Mouse (Mus musculus) brown adipose tissue, adult 24 weeks (tissue): Measurements from ENCODE around the gene Foxa3. TPM values are rescaled to one million over a fixed set of nuclear protein-coding genes. Genes with fewer than 3 reads are reported as not detected.
"Not testable (repeated sequence)": the region's sequence is repeated elsewhere in the genome, so short reads cannot be mapped to it uniquely, and the experiment has no call there.

ENCODE experiments used
- H3K27ac ChIP-seq: fragments of 200-500 bp; replicated peaks from 2 replicates; pipeline ENCODE4 v1.5.1; 2012; ENCODE audit warnings: low read depth, mild to moderate bottlenecking, low read length
- H3K4me1 ChIP-seq: fragments of 200-500 bp; 2 replicates; pipeline ENCODE4 v1.6.1; 2012; ENCODE audit warnings: low read length, mixed read lengths; ENCODE audit not compliant: control insufficient read depth, insufficient read depth, insufficient read length
- H3K4me3 ChIP-seq: fragments of 200-500 bp; 2 replicates; pipeline ENCODE4 v1.5.1; 2012; ENCODE audit warnings: low read depth, mild to moderate bottlenecking, low read length, moderate library complexity; ENCODE audit not compliant: insufficient read depth
- polyA plus RNA-seq: library from polyadenylated mRNA; stranded (reverse); fragments of >200 nt; gene quantifications from 2 replicates; pipeline ENCODE4 v1.2.4, GENCODE M21; 2012; ENCODE audit not compliant: missing spikeins, insufficient read depth, insufficient read length

The Foxa3 gene
- not detected in 2 replicates for polyA plus RNA-seq

DNA sequence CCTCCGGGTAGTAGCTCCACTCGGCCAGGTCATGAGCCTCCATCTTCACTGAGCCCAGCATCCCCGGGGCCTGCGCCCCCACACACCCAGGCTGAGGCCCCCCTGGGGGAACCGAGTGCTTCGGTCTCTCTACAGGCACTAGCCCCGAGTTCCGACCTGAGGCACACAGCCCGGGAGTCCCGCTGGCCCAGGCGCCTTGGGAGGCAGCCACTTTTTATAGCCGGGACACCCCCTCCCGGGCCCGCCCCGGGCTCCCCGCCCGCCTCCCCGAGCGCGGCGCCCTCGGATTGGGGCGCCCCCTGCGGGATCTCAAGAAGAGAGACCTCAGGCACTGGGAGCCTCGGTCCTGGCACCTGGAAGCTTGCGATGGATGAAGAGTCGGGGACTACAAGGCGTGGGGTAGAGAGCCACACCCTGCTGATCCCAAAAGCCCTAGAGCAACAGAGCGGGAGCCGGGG is at the start of gene Foxa3:
Gene Foxa3 (minus strand): TSS at position 182 of the 458 bp plus-strand sequence.
- peak within 1 kb of the TSS; percentile 30; the same call in 1 of the 2 replicates for H3K4me3 ChIP-seq
- H3K4me1 ChIP-seq = peaks cover 2% of the 10 kb centered on the region; the same call in 1 of the 2 replicates
- H3K27ac ChIP-seq = no peak within 1 kb of the TSS

DNA sequence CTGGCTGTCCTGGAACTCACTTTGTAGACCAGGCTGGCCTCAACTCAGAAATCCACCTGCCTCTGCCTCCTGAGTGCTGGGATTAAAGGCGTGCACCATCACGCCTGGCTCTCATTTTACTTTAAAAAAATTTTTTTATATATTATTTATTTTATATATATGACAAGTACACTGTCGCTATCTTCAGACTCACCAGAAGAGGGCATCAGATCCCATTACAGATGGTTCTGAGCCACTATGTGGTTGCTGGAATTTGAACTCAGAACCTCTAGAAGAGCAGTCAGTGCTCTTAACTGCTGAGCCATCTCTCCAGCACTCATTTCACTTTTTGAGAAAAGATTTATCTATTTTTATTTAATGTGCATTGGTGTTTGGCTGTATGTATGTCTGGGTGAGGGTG is 47.7 kb upstream of the Foxa3 start:
- not testable (repeated sequence) for H3K4me1 ChIP-seq, H3K4me3 ChIP-seq

DNA sequence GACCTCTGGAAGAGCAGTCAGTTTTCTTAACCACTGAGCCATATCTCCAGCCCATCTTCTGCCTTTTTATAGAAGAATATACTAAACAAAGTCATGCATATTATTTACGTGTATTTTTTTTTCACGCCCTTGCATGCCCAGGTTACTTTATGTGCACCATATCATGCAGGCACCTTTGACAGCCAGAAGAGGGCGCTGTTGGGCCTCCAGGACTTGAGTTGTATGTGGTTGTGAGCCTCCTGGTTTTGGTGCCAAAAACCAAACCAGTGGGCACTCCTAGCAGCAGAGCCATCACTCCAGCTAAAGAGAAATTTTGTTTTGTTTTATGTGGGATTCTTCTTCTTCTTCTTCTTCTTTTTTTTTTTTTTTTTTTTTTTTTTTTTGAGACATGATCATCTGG is 46.2 kb upstream of the Foxa3 start:
- H3K4me3 ChIP-seq = no peak overlapping the region
- no peaks in the 10 kb centered on the region for H3K4me1 ChIP-seq
- no peak overlapping the region for H3K27ac ChIP-seq

More for the DNA sequence above, 47.7 kb upstream of the Foxa3 start:
- not testable (repeated sequence) for H3K27ac ChIP-seq

DNA sequence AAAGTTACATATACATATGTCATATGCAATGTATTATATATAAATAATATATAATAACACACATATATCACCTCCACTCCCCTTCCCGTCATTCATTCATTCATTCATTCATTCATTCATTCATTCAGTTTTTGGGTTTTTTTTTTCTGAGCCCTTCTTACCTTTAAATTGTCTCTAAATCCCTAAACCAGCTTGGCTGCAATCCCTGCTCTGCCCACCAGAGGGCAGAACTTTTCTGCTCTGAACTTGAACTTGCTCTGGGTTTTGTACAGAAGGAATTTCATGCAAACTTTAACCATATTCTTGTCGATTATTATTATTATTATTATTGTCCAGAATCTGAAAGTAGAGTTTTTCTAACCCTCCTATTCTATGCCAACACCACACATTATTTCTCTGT is 45.4 kb upstream of the Foxa3 start:
- Histone ChIP-seq H3K27ac (no peak overlapping the region), H3K4me3 (no peak overlapping the region), H3K4me1 (no peaks in the 10 kb centered on the region)

DNA sequence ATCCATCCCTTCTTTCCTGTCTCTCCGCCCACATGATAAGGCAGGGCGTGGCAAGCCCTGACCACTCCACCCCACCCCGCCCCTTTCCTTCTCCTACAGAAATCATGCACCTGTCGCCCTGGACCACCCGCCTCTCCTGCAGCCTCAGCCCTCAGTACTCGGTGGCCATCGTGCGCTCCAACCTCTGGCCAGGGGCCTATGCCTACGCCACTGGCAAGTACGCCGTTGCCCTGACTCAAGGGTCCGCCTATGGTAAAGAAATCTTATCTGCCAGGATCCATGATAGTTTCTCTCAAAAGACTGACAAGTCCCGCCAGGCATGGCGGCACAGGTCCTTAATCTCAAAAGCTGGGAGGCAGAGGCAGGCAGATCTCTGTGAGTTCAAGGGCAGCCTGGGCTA is 44.6 kb upstream of the Foxa3 start:
- H3K4me3 ChIP-seq = no peak overlapping the region
- no peak overlapping the region for H3K27ac ChIP-seq
- H3K4me1 ChIP-seq = no peaks in the 10 kb centered on the region

DNA sequence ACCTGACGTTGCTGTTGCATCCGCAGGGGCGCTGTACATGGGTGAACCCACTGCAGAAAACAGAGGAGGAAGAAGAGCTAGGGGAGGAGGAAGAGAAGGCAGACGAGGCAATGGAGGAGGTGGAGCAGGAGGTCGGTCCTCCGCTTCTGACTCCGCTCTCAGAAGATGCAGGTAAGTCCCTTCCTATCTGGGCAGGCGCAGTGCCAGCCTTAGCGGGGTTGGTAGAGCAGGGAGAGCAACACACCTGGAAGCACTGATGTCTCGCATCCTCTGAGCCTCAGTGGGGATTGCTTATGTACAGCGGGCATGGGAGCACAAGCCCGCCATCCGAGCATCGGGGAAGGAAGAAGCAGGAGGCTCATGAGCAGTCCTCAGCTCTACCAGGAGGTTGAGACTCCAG is 43.7 kb upstream of the Foxa3 start:
- H3K4me1 ChIP-seq = no peaks in the 10 kb centered on the region
- no peak overlapping the region for H3K27ac ChIP-seq
- H3K4me3 ChIP-seq = no peak overlapping the region

DNA sequence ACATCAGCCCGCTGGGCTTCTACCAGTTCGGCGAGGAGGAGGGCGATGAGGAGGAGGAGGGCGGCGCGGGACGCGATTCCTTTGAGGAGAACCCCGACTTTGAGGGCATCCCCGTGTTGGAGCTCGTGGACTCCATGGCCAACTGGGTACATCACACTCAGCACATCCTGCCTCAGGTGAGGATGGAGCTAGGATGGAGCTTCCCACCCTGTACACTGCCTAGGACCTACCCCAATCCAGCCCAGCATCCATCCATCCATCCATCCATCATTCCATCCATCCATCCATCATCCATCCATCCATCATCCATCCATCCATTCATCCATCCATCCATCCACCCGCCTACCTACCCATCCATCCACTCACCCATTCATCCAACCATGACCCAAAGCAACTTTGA is 42.6 kb upstream of the Foxa3 start:
- H3K4me3 ChIP-seq = no peak overlapping the region
- H3K27ac ChIP-seq = no peak overlapping the region

DNA sequence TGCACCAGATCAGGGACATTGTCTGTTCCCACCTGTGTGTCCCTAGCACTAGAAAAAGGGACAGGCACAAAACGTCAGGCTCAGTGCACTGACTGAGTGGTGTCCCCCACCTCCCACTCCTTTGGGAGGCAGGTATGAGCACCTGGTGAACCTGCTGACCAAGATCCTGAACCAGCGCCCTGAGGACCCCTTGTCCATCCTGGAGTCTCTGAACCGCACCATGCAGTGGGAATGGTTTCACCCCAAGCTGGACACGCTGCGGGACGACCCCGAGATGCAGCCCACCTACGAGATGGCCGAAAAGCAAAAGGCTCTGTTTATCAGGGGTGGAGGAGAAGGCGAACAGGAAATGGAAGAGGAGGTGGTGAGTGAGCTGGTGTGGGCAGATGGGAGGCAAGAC is 34.1 kb upstream of the Foxa3 start:
- H3K4me3 ChIP-seq = no peak overlapping the region
- H3K4me1 ChIP-seq = no peaks in the 10 kb centered on the region
- no peak overlapping the region for H3K27ac ChIP-seq

More for the DNA sequence above, 42.6 kb upstream of the Foxa3 start:
- H3K4me1 ChIP-seq = no peaks in the 10 kb centered on the region

DNA sequence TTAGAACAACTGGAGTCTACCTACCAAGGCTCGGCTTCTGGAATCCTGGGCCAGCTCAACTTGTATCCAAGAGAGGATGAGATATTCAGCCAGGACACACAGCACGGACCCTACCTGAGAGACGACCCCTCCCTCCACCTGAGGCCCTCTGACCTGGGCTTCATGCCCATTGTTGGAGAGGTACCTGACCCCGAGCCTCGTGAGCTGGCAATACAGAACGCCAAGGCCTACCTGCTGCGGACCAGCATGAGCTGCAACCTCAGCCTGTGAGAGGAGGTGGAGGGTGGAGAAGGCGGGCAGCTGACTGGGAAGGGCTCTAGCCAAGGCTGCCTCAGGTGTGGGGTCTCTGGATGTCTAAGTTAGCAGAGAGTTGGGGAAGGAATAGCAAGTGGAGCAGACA is 31.8 kb upstream of the Foxa3 start:
- 0 out of 2 replicates have a peak, but pooled peaks cover 3% of the 10 kb centered on the region for H3K4me1 ChIP-seq

DNA sequence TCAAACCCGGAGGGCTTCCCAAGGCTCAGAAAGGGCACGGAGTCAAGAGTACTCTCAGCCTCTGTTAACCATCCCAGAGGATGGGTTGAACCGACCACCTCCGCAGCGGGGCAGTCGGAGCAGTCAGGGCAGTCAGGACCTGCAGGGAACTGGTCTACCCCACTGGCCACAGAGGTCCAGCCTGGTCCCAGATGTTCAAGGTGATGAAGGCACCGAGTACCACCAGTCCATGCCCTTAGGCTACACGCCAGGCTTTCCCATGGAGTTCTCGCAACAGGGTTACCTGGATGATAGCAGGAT is 31.4 kb upstream of the Foxa3 start:
- Histone ChIP-seq H3K27ac (no peak overlapping the region), H3K4me3 (no peak overlapping the region), H3K4me1 (0 out of 2 replicates have a peak, but pooled peaks cover 3% of the 10 kb centered on the region)

More for the DNA sequence above, 31.8 kb upstream of the Foxa3 start:
- Histone ChIP-seq H3K27ac (no peak overlapping the region), H3K4me3 (no peak overlapping the region)

DNA sequence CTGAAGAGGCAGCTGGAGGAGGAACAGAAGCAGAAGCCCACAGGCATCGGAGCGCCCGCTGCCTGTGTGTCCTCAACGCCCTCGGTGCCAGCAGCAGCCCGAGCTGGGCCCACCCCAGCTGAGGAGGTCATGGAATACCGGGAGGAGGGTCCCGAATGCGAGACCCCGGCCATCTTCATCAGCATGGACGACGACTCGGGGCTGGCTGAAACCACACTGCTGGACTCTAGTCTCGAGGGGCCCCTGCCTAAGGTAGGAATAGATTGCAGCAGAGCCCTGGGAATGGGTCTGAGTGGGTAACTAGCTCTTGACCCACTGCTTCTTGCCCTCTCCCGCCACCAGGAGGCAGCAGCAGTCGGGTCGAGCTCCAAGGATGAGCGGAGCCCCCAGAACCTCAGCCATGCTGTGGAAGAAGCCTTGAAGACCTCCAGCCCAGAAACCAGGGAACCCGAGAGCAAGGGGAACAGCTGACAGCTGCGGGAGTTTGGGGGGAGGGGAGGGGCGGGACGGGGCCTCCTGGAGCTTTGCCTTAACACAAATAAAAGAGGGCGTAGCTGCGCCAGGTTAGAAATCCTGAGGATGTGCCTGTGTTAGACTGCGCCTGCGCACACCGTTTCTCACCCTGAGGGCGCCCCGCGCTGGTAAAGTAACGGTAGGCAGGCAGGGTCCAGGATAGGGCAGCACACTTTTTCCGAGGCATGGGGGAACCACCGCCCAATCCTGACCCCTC is 30.9 kb upstream of the Foxa3 start, which contains the start of gene Rsph6a:
Gene Rsph6a (plus strand): TSS at position 644 of the 730 bp plus-strand sequence.
- no peak within 1 kb of the TSS for H3K4me3 ChIP-seq
- 0 out of 2 replicates have a peak, but pooled peaks cover 3% of the 10 kb centered on the region for H3K4me1 ChIP-seq
- no peak within 1 kb of the TSS for H3K27ac ChIP-seq

DNA sequence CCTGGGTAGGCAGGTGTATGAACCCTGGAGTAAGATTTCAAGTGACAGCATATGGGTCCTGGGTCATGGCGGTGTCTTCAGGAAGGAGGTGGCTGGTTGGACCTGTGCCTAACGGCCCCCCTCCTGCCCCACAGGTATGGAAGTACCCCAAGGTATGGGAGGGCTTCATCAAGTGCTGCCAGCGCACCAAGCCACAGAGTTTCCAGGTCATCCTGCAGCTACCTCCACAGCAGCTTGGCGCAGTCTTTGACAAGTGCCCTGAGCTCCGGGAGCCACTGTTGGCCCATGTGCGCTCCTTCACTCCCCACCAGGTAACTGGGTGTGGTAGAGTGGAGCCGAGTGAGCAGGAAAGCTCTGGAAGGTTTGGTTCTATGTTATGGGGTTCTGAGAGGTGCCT is 29.8 kb upstream of the Foxa3 start:
- no peak overlapping the region for H3K27ac ChIP-seq
- no peak overlapping the region for H3K4me3 ChIP-seq

DNA sequence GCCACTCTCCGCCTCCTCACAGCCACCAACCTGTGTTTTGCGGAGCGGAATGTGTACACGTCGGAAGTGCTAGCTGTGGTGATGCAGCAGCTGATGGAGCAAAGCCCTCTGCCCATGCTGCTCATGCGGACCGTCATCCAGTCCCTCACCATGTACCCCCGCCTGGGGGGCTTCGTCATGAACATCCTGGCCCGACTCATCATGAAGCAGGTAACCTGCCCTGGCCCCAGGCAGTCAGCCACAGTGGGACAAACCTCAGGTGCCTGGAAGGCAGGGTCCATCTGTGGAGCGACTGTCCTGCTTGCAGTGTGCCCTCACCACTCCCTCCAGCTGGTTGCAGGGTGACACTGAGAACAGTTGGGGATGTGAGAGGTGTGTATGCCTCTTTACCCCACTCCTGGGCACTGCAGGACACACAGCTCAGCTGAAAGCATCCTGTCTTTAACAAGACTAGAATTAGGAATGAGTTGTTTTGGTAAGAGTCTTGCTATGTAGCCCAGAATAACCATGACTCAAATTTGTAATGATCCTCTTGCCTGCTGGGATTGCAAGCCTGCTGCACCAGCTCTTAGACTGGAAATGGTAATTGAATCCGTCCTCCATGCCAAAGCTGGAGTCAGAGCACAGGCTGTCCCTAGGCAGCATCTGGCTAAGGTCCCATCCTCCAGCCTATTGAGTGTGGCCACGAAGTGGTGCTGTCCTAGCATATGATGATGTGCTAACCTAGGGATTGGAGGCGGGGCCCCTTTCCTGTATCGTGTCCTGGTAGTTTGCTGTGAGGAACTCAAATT is 29.2 kb upstream of the Foxa3 start:
- H3K4me1 ChIP-seq = 0 out of 2 replicates have a peak, but pooled peaks cover 3% of the 10 kb centered on the region
- H3K4me3 ChIP-seq = no peak overlapping the region
- no peak overlapping the region for H3K27ac ChIP-seq

More for the DNA sequence above, 29.8 kb upstream of the Foxa3 start:
- 0 out of 2 replicates have a peak, but pooled peaks cover 3% of the 10 kb centered on the region for H3K4me1 ChIP-seq

DNA sequence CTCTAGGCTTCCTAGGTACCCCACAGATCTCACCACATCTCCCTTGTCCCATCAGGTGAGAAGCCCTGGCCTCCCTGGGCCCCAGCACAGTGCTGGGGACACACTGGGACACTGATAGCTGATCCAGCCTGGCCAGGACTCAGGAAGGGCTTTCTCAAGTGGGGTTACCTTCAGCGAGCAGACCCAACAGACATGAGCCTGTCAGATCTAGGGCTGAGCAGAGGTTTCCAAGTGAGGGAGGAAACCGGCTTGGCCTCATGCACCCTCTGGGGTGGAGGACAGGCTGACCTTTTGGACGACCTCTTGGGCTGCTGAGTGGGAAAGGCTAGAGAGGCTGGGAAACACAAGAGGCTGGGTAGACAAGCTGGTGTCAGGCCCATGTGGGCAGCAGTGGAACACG is 27.8 kb upstream of the Foxa3 start:
- no peak overlapping the region for H3K27ac ChIP-seq
- 0 out of 2 replicates have a peak, but pooled peaks cover 3% of the 10 kb centered on the region for H3K4me1 ChIP-seq
- H3K4me3 ChIP-seq = no peak overlapping the region

DNA sequence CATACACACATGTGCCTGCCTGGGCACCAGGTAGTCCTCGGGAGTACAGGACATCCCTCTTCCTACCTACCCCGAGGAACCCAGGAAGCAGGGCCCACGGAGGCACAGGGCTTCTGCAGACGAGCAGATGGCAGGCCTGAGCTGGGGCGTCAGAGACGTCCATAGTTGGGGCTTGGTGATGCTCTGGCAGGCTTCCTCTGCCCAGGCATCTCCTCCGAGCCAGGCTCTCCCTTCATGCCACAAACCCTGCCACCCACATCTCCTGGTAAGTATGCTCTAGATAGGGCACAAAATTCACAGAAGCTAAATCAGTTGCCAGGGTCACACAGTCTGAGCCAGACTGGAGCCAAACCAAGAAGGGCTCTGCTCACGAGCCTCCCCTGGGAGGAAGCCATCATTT is 26.8 kb upstream of the Foxa3 start:
- H3K4me3 ChIP-seq = no peak overlapping the region
- H3K4me1 ChIP-seq = 0 out of 2 replicates have a peak, but pooled peaks cover 3% of the 10 kb centered on the region
- no peak overlapping the region for H3K27ac ChIP-seq
